Mouse (Mus musculus) lung, embryonic 15.5 days (tissue): Measurements from ENCODE around the gene Mrpl10. TPM values are rescaled to one million over a fixed set of nuclear protein-coding genes. Genes with fewer than 3 reads are reported as not detected.
A peak's percentile ranks its signal among the peaks of the same experiment; 100 is the strongest.

Experiments used
- ATAC-seq: fragments of 200-750 bp; cut with Nextera tagmentation; 2 replicates; pipeline ENCODE4 v1.8.0; 2017; ENCODE audit warnings: moderate number of reproducible peaks, borderline replicate concordance; ENCODE audit not compliant: low FRiP score, low TSS enrichment; ENCODE audit errors: extremely low read depth
- H3K27ac ChIP-seq: fragments of 300-500 bp; sonication (generic); 2 replicates; pipeline ENCODE4 v1.5.1; 2015; ENCODE audit warnings: moderate library complexity, mild to moderate bottlenecking, inconsistent platforms
- H3K27me3 ChIP-seq: fragments of 300-500 bp; sonication (generic); 2 replicates; pipeline ENCODE4 v1.6.1; 2015; ENCODE audit warnings: inconsistent platforms
- H3K36me3 ChIP-seq: fragments of 300-500 bp; sonication (generic); 2 replicates; pipeline ENCODE4 v1.6.1; 2015; ENCODE audit warnings: inconsistent platforms
- H3K4me1 ChIP-seq: fragments of 300-500 bp; sonication (generic); 2 replicates; pipeline ENCODE4 v1.6.1; 2015; ENCODE audit warnings: inconsistent platforms
- H3K4me2 ChIP-seq: fragments of 300-500 bp; sonication (generic); 2 replicates; pipeline ENCODE4 v1.6.1; 2015; ENCODE audit warnings: inconsistent platforms, mild to moderate bottlenecking, moderate library complexity
- H3K4me3 ChIP-seq: fragments of 300-500 bp; sonication (generic); 2 replicates; pipeline ENCODE4 v1.5.1; 2015; ENCODE audit warnings: mild to moderate bottlenecking, inconsistent platforms
- H3K9ac ChIP-seq: fragments of 300-500 bp; sonication (generic); 2 replicates; pipeline ENCODE4 v1.6.1; 2015; ENCODE audit warnings: inconsistent platforms
- H3K9me3 ChIP-seq: fragments of 300-500 bp; sonication (generic); 2 replicates; pipeline ENCODE4 v1.6.1; 2016; ENCODE audit warnings: inconsistent platforms
- WGBS: fragments of 180-500 bp; shearing (Covaris S2); methylation state at CpG from one replicate; pipeline ENCODE4 v1.1.7; 2015; 5-methylcytosine and 5-hydroxymethylcytosine counted together
- polyA plus RNA-seq: library from polyadenylated mRNA; unstranded; fragments of >200 nt; fragmentation: Nextera tagmentation; extraction: Ambion mirVana; gene quantifications from 2 replicates; pipeline ENCODE4 v1.2.1, GENCODE M21; 2015

Mrpl10 gene
- polyA plus RNA-seq: 79.4 and 85.2 TPM in 2 replicates

DNA sequence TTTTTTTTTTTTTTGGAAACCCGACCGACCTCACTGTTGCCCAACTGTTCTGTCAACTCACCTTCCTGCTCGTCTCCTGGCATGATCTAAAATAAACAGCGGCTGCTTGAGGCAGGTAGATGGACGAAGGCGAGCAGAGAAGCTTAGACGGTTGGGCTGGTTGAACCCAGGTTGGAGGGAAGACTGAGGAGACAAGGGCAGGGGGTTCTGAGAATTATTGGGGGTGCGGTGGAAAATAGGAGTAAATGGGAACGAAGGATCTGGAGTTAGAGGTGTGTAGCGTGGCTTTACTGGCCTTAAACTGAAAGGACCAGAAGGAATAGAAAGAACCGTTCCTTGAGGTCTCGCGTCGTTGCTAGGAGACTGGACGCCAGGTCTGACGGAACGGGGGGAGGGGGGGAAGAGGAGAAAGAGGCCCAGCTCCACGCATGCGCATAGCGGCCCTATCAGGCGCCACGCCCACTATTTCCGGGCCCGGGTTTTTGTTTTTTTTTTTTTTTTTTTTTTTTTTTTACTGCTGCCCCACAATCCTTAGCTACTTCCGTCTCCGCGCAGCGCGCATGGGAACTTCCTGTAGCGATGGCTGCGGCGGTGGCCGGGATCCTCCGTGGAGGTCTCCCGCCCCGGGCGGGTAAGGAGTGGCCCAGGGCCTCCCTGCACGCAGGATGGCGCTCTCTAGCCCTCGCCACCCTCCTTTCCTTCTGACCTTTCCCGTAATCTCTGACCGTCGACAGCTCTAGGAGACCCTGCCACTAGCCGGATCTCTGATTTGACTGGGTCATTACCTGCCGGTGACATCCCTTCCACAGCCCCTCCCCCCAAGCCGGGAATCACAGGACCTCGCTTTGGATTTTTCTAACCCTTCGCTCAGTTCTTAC is at the start of gene Mrpl10, which contains the start of gene Lrrc46:
TSS of gene Mrpl10 (plus strand) at position 539 of the 878 bp plus-strand sequence.
TSS of gene Lrrc46 (minus strand) at position 386 of the 878 bp plus-strand sequence.
- ATAC-seq: peak; percentile 91
- WGBS: under 1% methylated on average over 46 of the region's 48 CpGs
- H3K9ac ChIP-seq: peak within 1 kb of the TSS; percentile 91

DNA sequence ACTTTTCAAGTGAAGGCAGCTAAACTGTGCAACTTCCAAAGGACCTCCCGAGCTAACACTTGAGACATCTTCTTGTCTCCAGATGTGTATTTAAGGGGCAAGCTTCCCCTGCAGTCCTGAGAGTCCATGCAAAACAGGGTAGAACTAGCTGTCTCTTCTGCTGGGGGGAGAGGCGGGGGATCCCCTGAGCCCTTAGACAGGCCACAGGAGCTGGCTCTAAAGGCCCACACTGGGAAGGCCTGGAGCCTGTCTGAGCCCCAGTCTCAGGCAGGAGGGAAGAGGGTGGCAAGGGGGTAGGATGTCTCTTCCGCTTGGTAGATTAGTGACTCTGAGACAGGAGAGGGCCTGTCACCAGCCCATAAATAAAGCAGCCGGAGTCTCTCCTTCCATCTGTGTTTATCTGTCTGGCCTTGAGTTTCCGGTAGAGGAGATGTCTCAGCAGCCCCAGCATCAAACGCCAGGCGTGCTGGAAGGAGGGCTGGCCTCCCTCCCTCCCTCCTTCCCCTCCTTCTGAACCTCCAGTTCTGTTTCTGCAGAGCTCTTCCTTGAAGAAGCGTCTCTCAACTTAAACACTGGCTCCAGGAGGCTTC is 48.5 kb upstream of the Mrpl10 start:
- ATAC-seq: peak; percentile 70; the same call in 1 of the 2 replicates
- Histone ChIP-seq H3K4me2 (no peak overlapping the region), H3K4me1 (peaks cover 52% of the 10 kb centered on the region), H3K27ac (peak overlapping the region; percentile 79), H3K36me3 (no peaks in the 10 kb centered on the region), H3K9me3 (no peaks in the 10 kb centered on the region), H3K9ac (no peak overlapping the region), H3K4me3 (no peak overlapping the region), H3K27me3 (peaks cover 12% of the 10 kb centered on the region)
- WGBS: 18% methylated on average over 8 of the region's 8 CpGs

More for the DNA sequence above, at the start of gene Mrpl10, which contains the start of gene Lrrc46:
- H3K4me3 ChIP-seq: peak within 1 kb of the TSS; percentile 74
- H3K4me2 ChIP-seq: peak within 1 kb of the TSS; percentile 92
- peaks cover 16% of the 10 kb centered on the region; the same call in 1 of the 2 replicates for H3K36me3 ChIP-seq
- 0 out of 2 replicates have a peak within 1 kb of the TSS, but pooled peaks have one; percentile 35 for H3K27ac ChIP-seq
- no peaks in the 10 kb centered on the region for H3K27me3 ChIP-seq
- H3K4me1 ChIP-seq: peaks cover 16% of the 10 kb centered on the region
- no peaks in the 10 kb centered on the region for H3K9me3 ChIP-seq

DNA sequence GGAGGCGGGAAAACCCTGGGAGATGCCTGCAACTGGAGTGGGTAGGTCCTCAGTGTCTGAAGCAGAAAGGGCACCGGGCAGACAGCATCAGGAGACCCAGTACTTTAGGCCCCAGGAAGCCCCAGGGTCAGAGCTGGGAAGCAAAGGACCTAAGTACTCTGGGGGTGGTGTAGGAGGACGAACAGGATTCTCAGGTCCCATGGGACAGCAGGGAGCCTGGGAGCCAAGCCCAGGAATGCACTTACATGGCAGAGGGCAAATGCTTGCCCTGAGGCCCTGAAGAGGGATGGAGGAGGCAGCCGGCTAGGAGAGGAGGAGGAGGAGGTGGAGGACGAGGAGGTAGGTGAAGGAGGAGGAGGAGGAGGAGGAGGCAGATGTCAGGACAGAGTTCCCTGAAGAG is 46.3 kb upstream of the Mrpl10 start:
- Histone ChIP-seq H3K36me3 (no peaks in the 10 kb centered on the region), H3K9ac (no peak overlapping the region), H3K27ac (peak overlapping the region; percentile 26; the same call in 1 of the 2 replicates), H3K4me1 (peaks cover 47% of the 10 kb centered on the region), H3K4me3 (no peak overlapping the region), H3K4me2 (no peak overlapping the region), H3K9me3 (no peaks in the 10 kb centered on the region), H3K27me3 (peaks cover 21% of the 10 kb centered on the region)
- no peak for ATAC-seq
- WGBS: 23% methylated on average over 5 of the region's 5 CpGs

DNA sequence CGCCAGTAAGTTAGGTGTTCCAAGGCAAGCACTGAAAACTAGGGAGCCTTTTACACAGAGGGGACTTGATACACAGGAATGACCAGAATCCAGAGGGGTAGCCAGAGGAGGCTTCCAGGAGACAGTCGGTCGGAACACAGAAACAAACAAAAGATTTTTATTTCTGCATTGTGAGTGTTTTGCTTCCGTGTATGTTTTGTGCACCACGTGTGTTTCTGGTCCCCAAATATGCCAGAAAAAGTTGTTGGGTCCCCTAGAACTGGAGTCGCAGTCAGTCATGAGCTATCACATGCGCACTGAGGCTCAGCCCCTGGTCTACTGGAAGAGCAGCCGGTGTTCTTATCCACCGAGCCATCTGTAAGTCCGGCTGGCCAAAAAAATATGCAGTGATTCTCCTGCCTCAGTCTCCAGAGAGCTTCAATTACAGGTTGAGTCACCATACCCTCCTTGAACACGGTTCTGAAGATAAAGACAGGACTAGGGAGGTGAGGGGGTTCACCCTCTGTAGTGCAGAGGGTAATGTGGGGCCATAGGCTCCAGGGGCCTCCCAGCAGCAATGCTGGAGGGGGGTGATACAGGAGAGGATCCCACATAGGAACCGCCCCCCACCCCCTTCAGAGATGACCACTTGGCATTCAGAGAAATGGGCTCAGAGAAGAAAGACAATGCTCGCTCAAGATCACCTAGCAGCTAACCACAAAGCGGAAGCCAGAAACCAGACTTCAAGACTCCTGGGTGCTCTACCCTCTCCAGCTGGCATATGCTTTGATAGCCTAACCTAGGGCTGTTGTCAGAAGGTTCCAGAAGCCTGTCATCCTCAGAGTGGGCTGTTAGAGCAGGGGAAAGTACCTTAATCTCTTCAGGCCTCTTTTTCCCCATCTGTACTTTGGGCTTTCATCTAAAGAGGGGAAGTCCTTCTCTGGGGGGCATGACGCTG is 45.3 kb upstream of the Mrpl10 start:
- Histone ChIP-seq H3K4me1 (peaks cover 45% of the 10 kb centered on the region), H3K4me3 (no peak overlapping the region), H3K27me3 (peaks cover 21% of the 10 kb centered on the region), H3K4me2 (no peak overlapping the region), H3K9ac (no peak overlapping the region), H3K36me3 (no peaks in the 10 kb centered on the region), H3K27ac (no peak overlapping the region), H3K9me3 (no peaks in the 10 kb centered on the region)
- 75% methylated on average over 15 of the region's 15 CpGs for WGBS
- no peak for ATAC-seq

DNA sequence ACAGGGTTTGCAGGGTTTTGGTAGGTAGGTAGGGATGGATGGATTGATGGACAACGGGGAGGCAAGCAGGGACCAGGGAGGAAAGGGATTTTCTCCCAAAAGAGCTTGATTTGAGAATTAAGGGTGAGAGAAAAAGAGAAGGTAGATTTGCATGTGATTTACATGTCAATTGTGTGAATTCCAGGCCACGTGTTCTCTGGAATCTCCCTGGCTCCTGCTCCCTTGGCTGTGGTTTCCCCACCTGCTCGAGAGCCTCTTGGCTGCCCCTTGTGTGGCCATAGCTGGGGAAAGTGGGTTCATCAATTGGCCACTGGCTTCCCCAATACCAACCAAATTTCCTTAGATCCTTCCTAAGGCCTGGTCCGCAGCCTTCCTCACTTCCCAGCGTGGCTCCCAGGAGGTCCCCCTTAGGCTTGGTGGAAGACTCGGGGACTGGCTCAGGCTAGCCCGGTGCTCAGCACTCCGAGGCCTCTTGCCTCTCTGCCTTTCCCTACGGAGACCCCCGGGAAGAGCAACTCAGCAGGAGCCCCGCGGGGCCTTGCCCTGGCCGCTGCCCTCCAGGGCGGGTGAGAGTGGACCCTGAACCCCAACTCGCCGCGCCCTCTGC is 44.5 kb upstream of the Mrpl10 start:
- 34% methylated on average over 17 of the region's 17 CpGs for WGBS
- peak overlapping the region; percentile 25 for H3K4me3 ChIP-seq
- H3K27ac ChIP-seq: no peak overlapping the region
- peaks cover 40% of the 10 kb centered on the region for H3K4me1 ChIP-seq
- no peaks in the 10 kb centered on the region for H3K36me3 ChIP-seq
- no peak for ATAC-seq
- peak overlapping the region; percentile 17 for H3K9ac ChIP-seq
- no peaks in the 10 kb centered on the region for H3K9me3 ChIP-seq
- H3K4me2 ChIP-seq: peak overlapping the region; percentile 57
- H3K27me3 ChIP-seq: peaks cover 21% of the 10 kb centered on the region

DNA sequence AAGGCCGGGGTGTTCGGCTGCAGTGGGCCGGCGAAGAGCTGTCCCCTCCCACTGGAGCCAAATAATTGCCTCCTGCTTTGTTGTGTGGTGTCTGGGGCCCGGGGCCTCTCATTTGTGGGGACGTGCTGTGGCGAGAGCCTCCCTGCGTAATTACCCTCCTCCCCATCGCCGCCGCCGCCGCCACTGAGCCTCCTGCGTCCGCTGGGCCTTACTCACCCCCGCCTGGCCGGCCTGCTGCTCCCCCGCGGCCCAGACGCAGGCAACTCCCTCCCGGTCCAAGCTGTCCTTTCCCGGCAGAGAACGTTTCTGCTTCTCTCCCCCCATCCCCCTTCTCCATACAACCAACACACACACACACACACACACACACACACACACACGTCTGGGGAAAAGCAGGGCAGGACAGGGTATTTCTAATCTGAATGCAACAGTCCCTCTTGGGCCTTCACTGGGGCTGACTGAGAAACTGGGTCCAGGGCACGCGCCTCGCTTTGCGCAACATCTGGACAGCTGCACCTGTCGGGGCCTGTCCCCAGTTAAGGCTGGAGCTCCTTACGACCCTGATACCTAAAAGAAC is 43.9 kb upstream of the Mrpl10 start:
- Histone ChIP-seq H3K36me3 (no peaks in the 10 kb centered on the region), H3K4me2 (peak overlapping the region; percentile 57), H3K9ac (peak overlapping the region; percentile 17), H3K4me3 (peak overlapping the region; percentile 25), H3K27ac (no peak overlapping the region), H3K9me3 (no peaks in the 10 kb centered on the region), H3K27me3 (peaks cover 21% of the 10 kb centered on the region), H3K4me1 (peaks cover 34% of the 10 kb centered on the region)
- no peak for ATAC-seq
- WGBS: 14% methylated on average over 30 of the region's 30 CpGs

DNA sequence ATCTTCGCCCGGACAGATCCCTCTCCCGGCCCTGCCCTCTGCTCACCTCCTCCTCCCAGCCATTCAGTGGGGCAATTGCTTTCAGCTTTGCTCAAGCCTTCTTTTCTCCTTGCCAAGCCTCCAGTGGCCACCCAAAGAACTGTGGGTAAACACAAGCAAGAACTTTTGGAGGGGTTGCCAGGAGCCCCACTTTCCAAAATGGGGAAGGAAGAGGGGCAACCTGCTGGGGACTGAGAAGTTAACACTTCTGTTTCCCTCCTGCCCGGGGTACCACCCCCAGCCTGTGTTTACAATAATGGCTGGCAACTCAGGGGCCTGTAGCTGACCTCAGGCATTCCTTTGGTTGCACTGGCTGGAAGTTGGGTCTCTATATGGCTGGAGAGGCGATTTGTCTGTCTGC is 38.2 kb upstream of the Mrpl10 start:
- H3K27me3 ChIP-seq: peaks cover 18% of the 10 kb centered on the region; the same call in 1 of the 2 replicates
- no peak overlapping the region for H3K4me3 ChIP-seq
- H3K9ac ChIP-seq: no peak overlapping the region
- no peak overlapping the region for H3K27ac ChIP-seq
- no peaks in the 10 kb centered on the region for H3K36me3 ChIP-seq
- ATAC-seq: no peak
- WGBS: 35% methylated on average over 5 of the region's 5 CpGs
- H3K4me2 ChIP-seq: no peak overlapping the region
- H3K9me3 ChIP-seq: no peaks in the 10 kb centered on the region
- no peaks in the 10 kb centered on the region for H3K4me1 ChIP-seq

DNA sequence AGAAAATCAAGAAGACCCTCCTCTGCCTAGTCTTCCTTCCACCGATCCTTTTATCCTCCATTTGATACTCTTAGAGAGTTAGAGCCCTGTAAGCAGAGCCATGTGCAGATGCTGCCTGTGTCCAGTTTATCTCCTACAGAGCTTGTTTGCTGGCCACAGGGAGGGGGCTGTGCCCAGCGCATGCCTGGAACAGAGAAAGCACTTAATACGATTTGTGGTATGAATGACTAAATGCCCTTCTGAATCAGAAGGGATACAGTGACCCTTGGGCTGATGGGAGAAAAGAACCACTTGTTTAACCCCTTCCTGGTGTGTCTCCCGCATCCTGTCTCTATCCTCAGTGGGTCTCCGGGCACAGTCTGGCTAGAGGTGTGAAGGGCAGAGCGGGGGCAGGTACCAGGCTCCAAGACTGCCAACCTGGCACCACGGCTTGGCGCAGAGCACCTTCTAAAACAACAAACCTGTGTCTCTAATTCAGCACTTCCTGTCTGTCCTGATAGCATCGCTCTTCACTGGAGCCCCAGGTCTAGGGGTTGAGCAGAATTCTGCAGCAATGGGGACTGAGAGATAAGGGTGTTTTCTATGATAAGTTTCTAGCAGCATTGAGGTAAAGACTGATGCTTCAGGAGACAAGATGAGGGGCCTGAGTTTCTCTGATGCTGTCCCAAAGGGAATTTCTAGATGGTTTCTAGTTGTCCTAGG is 34.1 kb upstream of the Mrpl10 start:
- Histone ChIP-seq H3K9me3 (no peaks in the 10 kb centered on the region), H3K27ac (no peak overlapping the region), H3K9ac (no peak overlapping the region), H3K4me3 (no peak overlapping the region), H3K4me1 (no peaks in the 10 kb centered on the region), H3K27me3 (peaks cover 41% of the 10 kb centered on the region), H3K4me2 (no peak overlapping the region), H3K36me3 (no peaks in the 10 kb centered on the region)
- WGBS: 45% methylated on average over 9 of the region's 9 CpGs
- no peak for ATAC-seq

DNA sequence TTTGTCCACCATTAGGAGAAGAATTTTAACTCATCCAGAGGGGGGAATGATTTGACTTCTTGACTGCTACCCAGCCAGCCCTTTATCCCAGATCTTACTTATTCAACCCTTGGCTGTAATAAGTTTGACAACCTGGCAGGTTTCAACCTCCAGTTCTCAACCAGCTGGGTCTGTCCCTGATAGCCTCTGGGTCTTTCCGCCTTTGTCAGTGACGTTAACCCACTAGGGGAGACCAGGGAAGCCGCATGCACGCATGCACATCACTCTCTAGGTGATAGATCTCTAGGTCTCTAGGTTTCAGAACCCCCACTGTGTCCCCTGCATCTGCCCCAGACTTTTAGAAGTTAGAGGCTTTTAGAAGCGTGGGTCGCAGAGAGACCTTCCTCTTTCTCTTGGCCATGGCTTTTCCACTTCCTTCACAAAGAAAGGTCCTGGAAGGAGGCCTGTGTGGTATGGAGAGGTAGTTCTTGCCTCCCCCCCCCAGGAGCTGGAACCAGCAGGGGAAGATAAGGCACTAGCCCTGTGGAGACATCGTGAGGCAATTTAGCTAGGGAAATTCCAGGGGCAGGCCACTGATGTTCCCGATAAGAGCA is 32.1 kb upstream of the Mrpl10 start:
- Histone ChIP-seq H3K36me3 (no peaks in the 10 kb centered on the region), H3K9ac (no peak overlapping the region), H3K27me3 (peaks cover 53% of the 10 kb centered on the region), H3K9me3 (no peaks in the 10 kb centered on the region), H3K4me2 (no peak overlapping the region), H3K27ac (no peak overlapping the region), H3K4me3 (no peak overlapping the region), H3K4me1 (peaks cover 7% of the 10 kb centered on the region)
- ATAC-seq: no peak
- WGBS: 43% methylated on average over 8 of the region's 8 CpGs

DNA sequence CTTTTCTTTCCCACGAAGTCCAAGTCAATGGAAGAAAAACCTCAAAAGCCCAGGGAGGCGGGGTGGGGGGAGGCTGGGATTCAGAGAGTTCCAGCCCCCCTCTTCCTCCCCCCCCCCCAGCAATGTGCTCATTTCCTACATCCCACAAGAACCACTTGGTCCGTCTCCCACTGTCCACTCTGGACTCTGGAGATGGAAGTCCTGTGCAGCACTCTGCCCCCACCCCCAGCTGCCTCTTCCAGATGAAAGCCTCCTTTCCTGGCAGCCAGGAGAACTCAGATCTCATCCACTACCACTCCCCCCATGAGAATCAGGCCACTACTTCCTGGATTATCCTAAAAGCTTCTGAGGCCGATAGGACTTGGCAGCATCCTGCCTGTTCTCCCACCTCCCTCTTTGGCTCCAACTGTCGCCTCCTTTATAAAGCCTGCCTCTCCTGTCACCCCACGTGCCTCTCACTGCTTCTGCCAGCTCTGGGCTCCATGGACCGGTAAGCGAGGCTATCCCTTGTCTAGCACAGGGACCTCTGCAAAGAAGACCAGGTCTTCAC is 28.2 kb upstream of the Mrpl10 start, which contains the start of gene Sp6:
TSS of gene Sp6 (plus strand) at position 274 of the 550 bp plus-strand sequence.
- Histone ChIP-seq H3K9me3 (no peaks in the 10 kb centered on the region), H3K4me2 (no peak within 1 kb of the TSS; the same call in 1 of the 2 replicates), H3K4me3 (no peak within 1 kb of the TSS), H3K4me1 (peaks cover 14% of the 10 kb centered on the region), H3K9ac (no peak within 1 kb of the TSS), H3K36me3 (no peaks in the 10 kb centered on the region), H3K27ac (no peak within 1 kb of the TSS), H3K27me3 (peaks cover 78% of the 10 kb centered on the region)
- ATAC-seq: no peak
- 14% methylated on average over 8 of the region's 8 CpGs for WGBS
